Mouse (Mus musculus) ES-E14 (cell line): Measurements from ENCODE around the gene Ifna15. TPM values are rescaled to one million over a fixed set of nuclear protein-coding genes. Genes with fewer than 3 reads are reported as not detected.

Experiments
- DNase-seq: peaks from one replicate; pipeline ENCODE4 v3.0.0-alpha.2; 2013; ENCODE audit warnings: low read depth, low spot score
- H3K27ac ChIP-seq: 2 replicates; pipeline ENCODE4 v1.5.1; 2012; ENCODE audit warnings: low read depth, mild to moderate bottlenecking, low read length, moderate library complexity, mixed read lengths; ENCODE audit not compliant: poor library complexity, insufficient read depth, severe bottlenecking
- H3K36me3 ChIP-seq: 2 replicates; pipeline ENCODE4 v1.6.1; 2012; ENCODE audit warnings: mild to moderate bottlenecking, low read length, moderate library complexity, mixed read lengths; ENCODE audit not compliant: control insufficient read depth, poor library complexity, insufficient read depth, severe bottlenecking
- H3K4me1 ChIP-seq, 2 experiments: fragments of 150-350 bp in 1 of 2; sonication (generic) in 1 of 2; 2 replicates each; pipeline ENCODE4 v1.6.1; 2012; ENCODE audit warnings: low read length in 2 of 2, mild to moderate bottlenecking in 1 of 2, mixed read lengths in 1 of 2; ENCODE audit not compliant: control insufficient read depth in 2 of 2, insufficient read depth in 2 of 2, poor library complexity in 1 of 2
- H3K4me3 ChIP-seq, 2 experiments: fragments of 150-350 bp in 1 of 2; sonication (generic) in 1 of 2; 2 replicates each; pipeline ENCODE4 v1.5.1; 2012; ENCODE audit warnings: low read length in 2 of 2, low read depth in 1 of 2, mild to moderate bottlenecking in 1 of 2, mixed read lengths in 1 of 2; ENCODE audit not compliant: insufficient read depth in 1 of 2, poor library complexity in 1 of 2, severe bottlenecking in 1 of 2
- H3K9ac ChIP-seq: 2 replicates; pipeline ENCODE4 v1.6.1; 2012; ENCODE audit warnings: low read depth, mild to moderate bottlenecking, low read length, mixed read lengths; ENCODE audit not compliant: poor library complexity, insufficient read depth, severe bottlenecking
- H3K9me3 ChIP-seq: fragments of 150-350 bp; sonication (generic); 2 replicates; pipeline ENCODE4 v1.6.1; 2012; ENCODE audit warnings: low read depth, mild to moderate bottlenecking, low read length; ENCODE audit not compliant: control insufficient read depth, insufficient read depth
- CHD2 ChIP-seq: IDR thresholded peaks from 2 replicates; pipeline ENCODE4 v1.6.1; 2014; ENCODE audit warnings: mild to moderate bottlenecking, low read depth, low read length, inconsistent platforms
- HCFC1 ChIP-seq: IDR thresholded peaks from 2 replicates; pipeline ENCODE4 v1.6.1; 2012; ENCODE audit warnings: low read length, inconsistent platforms, borderline replicate concordance; ENCODE audit not compliant: insufficient read depth
- MAFK ChIP-seq: IDR thresholded peaks from 2 replicates; pipeline ENCODE4 v1.6.1; 2014; ENCODE audit warnings: mild to moderate bottlenecking, low read depth, low read length, inconsistent platforms; ENCODE audit not compliant: insufficient read depth
- ZC3H11A ChIP-seq: IDR thresholded peaks from 2 replicates; pipeline ENCODE4 v1.6.1; 2012; ENCODE audit warnings: low read depth, mild to moderate bottlenecking, inconsistent platforms, low read length, borderline replicate concordance
- ZNF384 ChIP-seq: IDR thresholded peaks from 2 replicates; pipeline ENCODE4 v1.6.1; 2012; ENCODE audit warnings: low read depth, low read length, inconsistent platforms
- in situ Hi-C, 2 experiments: fragments of 600-800 bp; cut with MboI; formaldehyde crosslinking; loops; one replicate each; pipeline ENCODE4 v1.15.1; 2025; ENCODE audit warnings: low sequenced_read_pairs in 2 of 2, inconsistent platforms in 1 of 2; ENCODE audit not compliant: unreplicated experiment in 2 of 2
- total RNA-seq: library from RNA; depleted of rRNA; stranded (reverse); fragments of 300-350 nt; gene quantifications from 2 replicates; pipeline ENCODE4 v1.2.3, GENCODE M21; 2012

The Ifna15 gene
- total RNA-seq, 1 experiment: not detected

- in situ Hi-C loops: loop anchor here in 1 of 2 experiments (25.0 kb wide), 1 partner anchor 489 kb away; the partner anchor contains the start of gene Mllt3
- Histone ChIP-seq H3K9me3 (no peaks in the 10 kb centered on the region), H3K4me1 (no peaks in the 10 kb centered on the region), H3K4me3 (no peak overlapping the region), H3K9ac (no peak overlapping the region), H3K27ac (no peak overlapping the region), H3K36me3 (no peaks in the 10 kb centered on the region)
- no peak for DNase-seq
- TF ChIP-seq HCFC1: no peak
- no peak for TF ChIP-seq CHD2
- TF ChIP-seq ZC3H11A: no peak
- no peak for TF ChIP-seq MAFK
- no peak for TF ChIP-seq ZNF384
These were observed 31.5 kb downstream of the Ifna15 start for GRCm38 (mm10) chr4:88526379-88527049.

DNA sequence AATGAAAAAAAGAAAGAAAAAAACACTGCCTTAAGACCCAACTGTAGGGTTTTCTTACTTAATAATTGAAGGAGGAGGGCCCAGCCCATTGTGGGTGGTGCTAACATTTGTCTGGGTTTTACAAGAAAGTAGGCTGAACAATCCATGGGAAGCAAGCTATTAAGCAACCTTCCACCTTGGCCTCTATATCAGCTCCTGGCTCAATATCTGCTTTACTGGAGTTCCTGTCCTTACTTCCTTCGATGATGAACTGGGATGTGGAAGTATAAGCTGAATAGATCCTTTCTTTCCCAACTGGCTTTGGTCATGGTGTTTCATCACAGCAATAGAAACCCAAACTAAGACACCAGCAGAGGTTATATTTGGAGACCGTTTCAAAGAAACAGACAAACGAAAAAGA is 32.7 kb downstream of the Ifna15 start:
- no peak overlapping the region for H3K9ac ChIP-seq
- no peak for DNase-seq
- no peaks in the 10 kb centered on the region for H3K36me3 ChIP-seq
- TF ChIP-seq CHD2: no peak
- TF ChIP-seq HCFC1: no peak
- TF ChIP-seq ZNF384: no peak
- in situ Hi-C loops: loop anchor here in 1 of 2 experiments (25.0 kb wide), 1 partner anchor 488 kb away; the partner anchor contains the start of gene Mllt3
- H3K9me3 ChIP-seq: no peaks in the 10 kb centered on the region
- H3K4me3 ChIP-seq: no peak overlapping the region
- H3K4me1 ChIP-seq: no peaks in the 10 kb centered on the region
- no peak overlapping the region for H3K27ac ChIP-seq

- H3K4me1 ChIP-seq: no peaks in the 10 kb centered on the region
- no peaks in the 10 kb centered on the region for H3K9me3 ChIP-seq
- TF ChIP-seq ZC3H11A (no peak), HCFC1 (no peak), CHD2 (no peak), MAFK (no peak), ZNF384 (no peak)
- peak; percentile 12 for DNase-seq
- no peaks in the 10 kb centered on the region for H3K36me3 ChIP-seq
- no peak overlapping the region for H3K27ac ChIP-seq
- H3K4me3 ChIP-seq: no peak overlapping the region
- no peak overlapping the region for H3K9ac ChIP-seq
- in situ Hi-C loops: no loop called here
These were observed 34.8 kb downstream of the Ifna15 start for GRCm38 (mm10) chr4:88523241-88523640.

GRCm38 (mm10) chr4:88522674-88523073 is 35.4 kb downstream of the Ifna15 start, which contains the start of gene Ifnb1:
Gene Ifnb1 (minus strand): TSS chr4:88522774.
- in situ Hi-C loops: no loop called here
- no peak for DNase-seq
- H3K4me1 ChIP-seq: no peaks in the 10 kb centered on the region
- no peaks in the 10 kb centered on the region for H3K9me3 ChIP-seq
- H3K4me3 ChIP-seq: no peak within 1 kb of the TSS
- H3K36me3 ChIP-seq: no peaks in the 10 kb centered on the region
- no peak within 1 kb of the TSS for H3K27ac ChIP-seq
- TF ChIP-seq MAFK (no peak), ZNF384 (no peak), ZC3H11A (no peak), HCFC1 (no peak), CHD2 (no peak)
- H3K9ac ChIP-seq: no peak within 1 kb of the TSS

GRCm38 (mm10) chr4:88517957-88518356 is 40.1 kb downstream of the Ifna15 start:
- in situ Hi-C loops: no loop called here
- H3K4me3 ChIP-seq: no peak overlapping the region
- no peak for DNase-seq
- no peak overlapping the region for H3K9ac ChIP-seq
- no peaks in the 10 kb centered on the region for H3K9me3 ChIP-seq
- no peaks in the 10 kb centered on the region for H3K36me3 ChIP-seq
- TF ChIP-seq HCFC1: no peak
- TF ChIP-seq ZC3H11A: no peak
- no peak for TF ChIP-seq MAFK
- no peak for TF ChIP-seq CHD2
- TF ChIP-seq ZNF384: no peak
- H3K4me1 ChIP-seq: no peaks in the 10 kb centered on the region
- H3K27ac ChIP-seq: no peak overlapping the region
